Mouse (Mus musculus) liver, postnatal 0 days (tissue): ENCODE measurements around the gene 4931406C07Rik. TPM values are rescaled to one million over a fixed set of nuclear protein-coding genes. Genes with fewer than 3 reads are reported as not detected.

Source experiments
- ATAC-seq: fragments of 200-750 bp; cut with Nextera tagmentation; 2 replicates; pipeline ENCODE4 v1.8.0; 2017; ENCODE audit warnings: mild to moderate bottlenecking, moderate library complexity
- DNase-seq: peaks from one replicate; pipeline ENCODE4 v3.0.0-alpha.2; 2016
- H3K27ac ChIP-seq: fragments of 300-500 bp; sonication (generic); 2 replicates; pipeline ENCODE4 v1.5.1; 2014; ENCODE audit warnings: antibody characterized with exemption, moderate library complexity, mild to moderate bottlenecking, low read depth
- H3K27me3 ChIP-seq: fragments of 300-500 bp; sonication (generic); 2 replicates; pipeline ENCODE4 v1.6.1; 2014; ENCODE audit warnings: low read length, control low read depth, mixed read lengths; ENCODE audit not compliant: insufficient read depth
- H3K36me3 ChIP-seq: fragments of 300-500 bp; sonication (generic); replicated peaks from 2 replicates; pipeline ENCODE4 v1.6.1; 2014; ENCODE audit warnings: mild to moderate bottlenecking, control low read depth, low read length, moderate library complexity, mixed read lengths; ENCODE audit not compliant: insufficient read depth
- H3K4me1 ChIP-seq: fragments of 300-500 bp; sonication (generic); 2 replicates; pipeline ENCODE4 v1.6.1; 2014; ENCODE audit warnings: antibody characterized with exemption, mild to moderate bottlenecking, control low read depth; ENCODE audit not compliant: insufficient read depth
- H3K4me2 ChIP-seq: fragments of 300-500 bp; sonication (generic); 2 replicates; pipeline ENCODE4 v1.6.1; 2014; ENCODE audit warnings: low read depth, mild to moderate bottlenecking, low read length, moderate library complexity, mixed read lengths
- H3K4me3 ChIP-seq: fragments of 300-500 bp; sonication (generic); 2 replicates; pipeline ENCODE4 v1.5.1; 2014; ENCODE audit warnings: low read depth, low read length
- H3K9ac ChIP-seq: fragments of 300-500 bp; sonication (generic); replicated peaks from 2 replicates; pipeline ENCODE4 v1.6.1; 2014; ENCODE audit warnings: mild to moderate bottlenecking, moderate library complexity
- H3K9me3 ChIP-seq: fragments of 300-500 bp; sonication (generic); 2 replicates; pipeline ENCODE4 v1.6.1; 2016; ENCODE audit warnings: mild to moderate bottlenecking, control low read depth, low read length, mixed read lengths
- CTCF ChIP-seq: sonication (generic); IDR thresholded peaks from 2 replicates; pipeline ENCODE4 v1.5.1; 2016; ENCODE audit warnings: antibody characterized with exemption, low read depth
- EP300 ChIP-seq: IDR thresholded peaks from 2 replicates; pipeline ENCODE4 v1.6.1; 2016; ENCODE audit warnings: antibody characterized with exemption, low read depth, mild to moderate bottlenecking
- WGBS: fragments of 180-500 bp; shearing (Covaris S2); extraction: QIAGEN DNeasy Blood & Tissue Kit; methylation state at CpG from one replicate; pipeline ENCODE4 v1.1.7; 2014; ENCODE audit not compliant: insufficient replicate concordance; 5-methylcytosine and 5-hydroxymethylcytosine counted together
- polyA plus RNA-seq: library from polyadenylated mRNA; unstranded; fragments of >200 nt; fragmentation: Nextera tagmentation; extraction: Ambion mirVana; gene quantifications from 2 replicates; pipeline ENCODE4 v1.2.1, GENCODE M21; 2015

Gene 4931406C07Rik
- polyA plus RNA-seq, 1 experiment from 2014 or later = 27.6 TPM

- ATAC-seq (no peak), DNase-seq (no peak)
- H3K27me3 ChIP-seq = 0 out of 2 replicates have a peak, but pooled peaks cover 14% of the 10 kb centered on the region
- no peak overlapping the region for H3K4me2 ChIP-seq
- H3K4me3 ChIP-seq = no peak overlapping the region
- H3K36me3 ChIP-seq = no peaks in the 10 kb centered on the region
- TF ChIP-seq CTCF = no peak
- TF ChIP-seq EP300 = no peak
- no peaks in the 10 kb centered on the region for H3K4me1 ChIP-seq
- WGBS = 67% methylated on average over 1 of the region's 1 CpGs
- H3K9me3 ChIP-seq = no peaks in the 10 kb centered on the region
- H3K27ac ChIP-seq = no peak overlapping the region
- no peak overlapping the region for H3K9ac ChIP-seq
Observed at GRCm38 (mm10) chr9:15242130-15242529, 64.1 kb downstream of the 4931406C07Rik start.

DNA sequence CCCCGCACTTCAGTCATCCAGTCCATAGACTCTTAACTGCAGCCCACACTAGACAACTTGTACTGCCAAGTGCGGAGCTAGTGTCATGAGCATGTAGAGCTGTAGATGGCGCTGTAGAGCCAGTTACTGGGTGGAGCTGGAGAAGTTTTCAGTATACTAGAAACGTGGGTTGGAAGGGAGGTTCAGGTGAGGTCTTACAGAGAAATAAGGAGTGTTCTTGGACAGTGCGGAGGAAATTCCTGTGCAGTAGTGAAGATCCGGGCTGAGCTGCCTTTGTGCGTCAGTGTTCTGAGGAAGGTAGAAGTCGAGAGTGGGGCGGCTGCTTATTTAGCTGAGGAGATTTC, 64.7 kb downstream of the 4931406C07Rik start:
- Histone ChIP-seq H3K27ac (no peak overlapping the region), H3K9me3 (no peaks in the 10 kb centered on the region), H3K36me3 (no peaks in the 10 kb centered on the region), H3K4me1 (no peaks in the 10 kb centered on the region), H3K27me3 (0 out of 2 replicates have a peak, but pooled peaks cover 14% of the 10 kb centered on the region), H3K4me2 (no peak overlapping the region), H3K4me3 (no peak overlapping the region), H3K9ac (no peak overlapping the region)
- ATAC-seq (peak; percentile 46; the same call in 1 of the 2 replicates), DNase-seq (peak; percentile 75)
- 39% methylated on average over 9 of the region's 9 CpGs for WGBS
- TF ChIP-seq EP300 (no peak), CTCF (peak; percentile 77)

DNA sequence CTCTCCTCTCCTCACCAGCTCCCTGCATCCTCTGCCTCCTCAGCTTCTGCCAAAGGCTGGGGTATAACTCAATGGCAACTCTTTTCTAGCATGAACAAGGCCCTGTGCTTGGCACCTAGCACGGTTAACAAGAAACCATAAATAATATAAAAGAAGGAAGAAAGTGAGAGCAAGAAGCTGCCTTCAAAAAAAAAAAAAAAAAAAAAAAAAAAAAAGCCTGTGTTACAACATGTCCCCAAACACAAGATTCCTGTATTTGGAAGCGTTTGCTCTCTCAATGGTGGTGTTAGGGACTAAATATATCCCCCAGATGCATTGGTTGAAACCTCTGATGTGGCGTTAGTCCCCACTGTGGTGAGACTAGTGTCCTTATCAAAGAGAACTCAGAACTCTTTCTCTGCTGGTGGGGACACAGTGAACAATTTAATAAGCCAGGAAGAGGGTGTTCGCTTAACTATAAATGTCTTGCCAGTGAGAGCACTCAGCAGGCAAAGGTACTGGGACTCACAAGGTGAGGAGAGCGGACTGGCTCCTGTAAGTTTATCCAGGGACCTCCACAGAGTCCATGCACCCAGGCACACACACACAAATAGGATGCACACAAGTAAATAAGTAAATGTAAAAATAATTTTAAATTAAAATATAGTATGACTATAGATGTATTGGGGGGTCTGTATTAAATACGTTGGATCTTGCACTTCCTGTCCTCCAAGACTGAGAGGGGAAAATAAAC, 65.2 kb downstream of the 4931406C07Rik start:
- no peak overlapping the region for H3K9ac ChIP-seq
- H3K27me3 ChIP-seq = 0 out of 2 replicates have a peak, but pooled peaks cover 14% of the 10 kb centered on the region
- no peaks in the 10 kb centered on the region for H3K36me3 ChIP-seq
- no peaks in the 10 kb centered on the region for H3K9me3 ChIP-seq
- H3K4me1 ChIP-seq = no peaks in the 10 kb centered on the region
- no peak for TF ChIP-seq EP300
- TF ChIP-seq CTCF = no peak
- H3K4me3 ChIP-seq = no peak overlapping the region
- DNase-seq (no peak), ATAC-seq (no peak)
- no peak overlapping the region for H3K4me2 ChIP-seq
- 40% methylated on average over 6 of the region's 6 CpGs for WGBS
- no peak overlapping the region for H3K27ac ChIP-seq

DNA sequence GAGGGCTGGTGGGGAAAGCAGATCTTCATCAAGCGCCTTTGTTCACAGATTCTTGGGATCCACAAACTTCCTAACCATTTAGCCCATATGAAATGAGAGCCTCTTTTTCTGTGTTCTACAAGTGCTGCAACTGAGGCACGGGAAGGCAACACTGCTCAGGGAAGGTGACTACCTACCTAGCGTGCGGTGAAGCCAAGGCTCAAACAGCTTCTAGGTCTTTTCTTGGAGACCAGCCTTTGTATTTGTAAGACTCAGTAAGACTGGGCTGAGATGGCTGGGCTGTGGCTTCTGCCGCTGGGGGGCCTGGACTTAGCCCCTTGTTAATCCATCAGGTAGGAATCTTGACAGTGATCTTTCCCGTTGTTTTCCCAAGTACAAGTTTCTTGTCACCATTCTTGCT, 66.2 kb downstream of the 4931406C07Rik start:
- no peak overlapping the region for H3K27ac ChIP-seq
- 86% methylated on average over 6 of the region's 6 CpGs for WGBS
- ATAC-seq (no peak), DNase-seq (peak; percentile 6)
- H3K9ac ChIP-seq = no peak overlapping the region
- no peaks in the 10 kb centered on the region for H3K4me1 ChIP-seq
- H3K4me3 ChIP-seq = no peak overlapping the region
- no peak overlapping the region for H3K4me2 ChIP-seq
- H3K36me3 ChIP-seq = no peaks in the 10 kb centered on the region
- H3K27me3 ChIP-seq = 0 out of 2 replicates have a peak, but pooled peaks cover 14% of the 10 kb centered on the region
- no peak for TF ChIP-seq CTCF
- no peak for TF ChIP-seq EP300
- no peaks in the 10 kb centered on the region for H3K9me3 ChIP-seq

GRCm38 (mm10) chr9:15239042-15239925, 67.0 kb downstream of the 4931406C07Rik start, which contains the start of gene Vstm5:
Gene Vstm5 (plus strand): TSS chr9:15239045.
- Histone ChIP-seq H3K9me3 (no peaks in the 10 kb centered on the region), H3K4me1 (no peaks in the 10 kb centered on the region), H3K9ac (peak within 1 kb of the TSS; percentile 50), H3K4me2 (peak within 1 kb of the TSS; percentile 70), H3K4me3 (peak within 1 kb of the TSS; percentile 39), H3K27me3 (0 out of 2 replicates have a peak, but pooled peaks cover 14% of the 10 kb centered on the region), H3K36me3 (no peaks in the 10 kb centered on the region), H3K27ac (no peak within 1 kb of the TSS)
- peak; percentile 24 for DNase-seq
- TF ChIP-seq CTCF (peak; percentile 14; the same call in 1 of the 2 replicates), EP300 (no peak)
- 7% methylated on average over 35 of the region's 35 CpGs for WGBS
- peak; percentile 40; the same call in 1 of the 2 replicates for ATAC-seq
